Mouse (Mus musculus) ES-Bruce4 (cell line): ENCODE results near the gene Sds.

Experiments
- CTCF ChIP-seq: IDR thresholded peaks from one replicate; pipeline ENCODE4 v1.8.1; 2011; ENCODE audit warnings: low read depth, low read length
- EP300 ChIP-seq: IDR thresholded peaks from 2 replicates; pipeline ENCODE4 v1.6.1; 2011; ENCODE audit warnings: low read depth, low read length; ENCODE audit not compliant: insufficient read depth

- no peak for TF ChIP-seq CTCF
- TF ChIP-seq EP300 = no peak
These were observed 14.4 kb upstream of the Sds start for GRCm38 (mm10) chr5:120461902-120462301.
